Mouse (Mus musculus) heart, adult 10 weeks (tissue): ENCODE data around the gene 1700025C18Rik. TPM values are rescaled to one million over a fixed set of nuclear protein-coding genes. Genes with fewer than 3 reads are reported as not detected.

Experiments used
- polyA plus RNA-seq: library from polyadenylated mRNA; stranded (reverse); fragments of 350-450 nt; fragmentation: Illumina TruSeq; extraction: RNeasy Lipid Tissue Mini Kit (QIAGEN cat#74804); gene quantifications from one replicate; pipeline ENCODE4 v1.2.3, GENCODE M21; 2014; ENCODE audit warnings: low read depth, low replicate concordance

Gene 1700025C18Rik
- not detected for polyA plus RNA-seq

DNA sequence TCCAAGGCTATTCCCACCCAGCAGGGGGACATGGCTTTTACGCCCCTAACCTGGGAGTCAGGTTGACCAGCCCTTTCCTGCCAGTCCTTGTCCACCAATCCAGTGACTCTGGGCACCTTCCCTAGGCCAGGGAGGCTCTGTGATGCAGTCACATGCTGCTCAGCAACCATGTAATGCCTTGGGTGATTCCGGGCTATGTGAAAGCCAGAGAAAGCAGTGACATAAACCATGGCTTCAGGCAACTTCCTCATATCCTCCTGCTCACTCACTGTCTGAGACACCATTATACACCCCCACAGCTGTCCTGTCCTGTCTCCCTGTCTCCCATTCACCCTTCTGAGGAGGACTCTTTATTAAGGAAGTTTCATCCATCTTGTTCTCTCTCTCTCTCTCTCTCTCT, at the start of gene 1700025C18Rik:
Gene 1700025C18Rik (minus strand): TSS at position 101 of the 400 bp plus-strand sequence.

DNA sequence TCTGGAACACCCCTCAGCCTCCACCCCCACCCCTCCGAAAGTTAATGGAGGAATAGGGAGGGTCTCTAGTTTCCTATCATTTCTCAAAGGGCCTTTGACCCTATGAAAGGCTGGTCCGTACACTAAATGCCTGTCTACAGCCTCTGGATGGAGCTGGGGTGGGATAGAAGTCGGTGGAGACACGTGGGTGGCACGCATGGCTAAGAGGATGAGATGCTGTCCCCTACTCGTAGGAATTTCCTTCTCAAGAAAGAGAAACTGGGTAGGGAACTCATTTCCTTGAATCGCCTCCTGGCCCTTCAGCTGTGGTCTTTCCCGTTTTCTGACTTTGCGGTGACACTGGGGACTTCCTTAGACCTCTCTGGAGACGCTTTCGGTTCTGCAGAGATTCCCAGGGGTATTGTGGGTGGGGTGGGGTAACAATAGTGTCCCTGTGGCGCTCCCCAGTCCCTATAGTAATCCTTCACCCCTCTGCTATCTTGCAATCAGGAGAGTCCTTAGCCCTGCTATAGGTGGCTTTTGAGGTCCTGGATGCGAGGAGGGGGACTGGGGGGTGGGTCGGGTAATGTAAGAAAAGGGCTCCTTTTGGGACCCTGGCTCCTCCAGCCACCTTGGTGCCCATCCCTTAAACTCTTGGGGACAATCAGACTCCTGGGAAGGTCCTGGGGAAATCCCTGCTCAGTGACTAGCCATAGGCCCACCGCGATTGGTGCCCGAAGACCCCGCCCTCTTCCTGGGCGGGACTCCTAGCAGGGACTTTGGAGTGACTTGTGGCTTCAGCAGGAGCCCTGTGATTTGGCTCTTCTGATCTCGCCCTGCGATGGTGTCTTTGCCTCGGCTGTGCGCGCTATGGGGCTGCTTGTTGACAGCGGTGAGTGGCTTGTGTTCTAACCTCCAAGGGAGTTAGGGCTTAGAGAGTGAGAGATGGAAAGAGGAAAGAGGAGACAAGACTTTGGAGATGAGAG, 35.4 kb downstream of the 1700025C18Rik start, which contains the start of gene Cd40:
Gene Cd40 (plus strand): TSS at position 740 of the 965 bp plus-strand sequence.

DNA sequence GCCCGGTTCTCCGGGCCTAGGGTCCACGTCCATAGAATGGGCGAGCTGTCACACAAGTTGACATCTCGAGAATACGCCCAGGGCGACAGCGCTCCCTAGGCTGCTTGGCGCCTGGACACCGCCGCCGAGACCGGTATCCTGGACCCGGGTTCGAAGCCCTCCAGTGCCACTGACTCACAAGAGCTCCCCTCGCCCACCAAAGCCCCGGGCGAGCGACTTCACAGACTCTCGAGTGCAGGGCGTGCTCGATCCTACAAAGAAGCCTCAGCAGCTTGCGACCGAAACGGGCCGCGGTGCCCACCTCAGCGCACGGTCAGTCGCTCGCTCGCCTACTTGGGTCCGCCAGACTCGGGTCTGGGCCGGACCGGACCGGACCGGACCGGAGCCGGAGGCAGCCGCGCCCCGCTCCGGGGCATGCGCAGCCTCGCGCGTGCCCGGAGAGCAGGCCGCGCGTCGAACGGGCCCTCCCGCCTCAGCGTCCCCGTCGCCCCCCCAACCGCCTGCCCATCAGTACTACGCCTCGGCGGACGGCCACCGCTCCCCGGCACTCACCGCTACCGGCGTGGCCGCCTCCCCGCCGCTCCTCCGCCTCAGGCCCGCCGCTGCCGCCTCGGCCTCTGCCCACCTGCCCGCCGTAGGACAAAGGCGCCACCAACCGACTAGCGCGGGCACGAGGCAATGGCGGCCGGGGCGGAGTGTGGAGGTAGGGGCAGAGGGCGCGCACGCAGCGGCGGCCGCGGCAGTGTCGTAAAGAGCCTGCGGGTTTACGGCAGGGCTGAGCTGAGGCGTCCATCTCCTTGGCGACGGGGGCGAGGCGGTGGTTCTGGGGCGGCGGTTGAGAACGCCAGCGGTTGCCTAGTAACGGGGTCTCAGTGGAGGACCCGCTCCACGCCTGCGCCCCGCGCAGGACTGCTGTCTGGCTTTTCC, 56.2 kb downstream of the 1700025C18Rik start, which contains the start of gene Ncoa5:
Gene Ncoa5 (minus strand): TSS at position 737 of the 927 bp plus-strand sequence.

Other genes starting within 250 kb of the 1700025C18Rik start
- 31.6 TPM for gene Pltp, start 233.0 kb downstream of the 1700025C18Rik start, polyA plus RNA-seq
- 28.1 TPM for gene Pcif1, start 211.4 kb downstream of the 1700025C18Rik start, polyA plus RNA-seq
- 8.7 TPM for gene Zfp335, start 179.0 kb downstream of the 1700025C18Rik start, polyA plus RNA-seq
- 1.4 TPM for gene Mmp9, start 150.0 kb downstream of the 1700025C18Rik start, polyA plus RNA-seq
- 0.52 TPM for gene Slc12a5, start 129.9 kb downstream of the 1700025C18Rik start, polyA plus RNA-seq
- 21.5 TPM for gene Ncoa5, start 55.9 kb downstream of the 1700025C18Rik start, polyA plus RNA-seq
- gene Cd40, start 35.1 kb downstream of the 1700025C18Rik start, polyA plus RNA-seq, result 2.8 TPM
- 1.4 TPM for gene Cdh22, start 144.1 kb upstream of the 1700025C18Rik start, polyA plus RNA-seq
- 21.7 TPM for gene Slc35c2, start 197.1 kb upstream of the 1700025C18Rik start, polyA plus RNA-seq
- 17.1 TPM for gene Elmo2, start 235.7 kb upstream of the 1700025C18Rik start, polyA plus RNA-seq